Mouse (Mus musculus): ENCODE measurements around the gene Map3k5.
"Not testable (repeated sequence)": the region's sequence is repeated elsewhere in the genome, so short reads cannot be mapped to it uniquely, and the experiment has no call there.

The Map3k5 gene

GRCm38 (mm10) chr10:19934384-19935294, at the start of gene Map3k5:
Gene Map3k5, plus strand, starts transcription at chr10:19934472.
- in situ Hi-C loops (cut with MboI; ENCODE audit: low pct_unique_long_range_greater_than_20kb in 1 of 2, low sequenced_read_pairs in 2 of 2, unreplicated experiment in 1 of 2) = no loop called here

- in situ Hi-C loops (cut with MboI; ENCODE audit: low pct_unique_long_range_greater_than_20kb in 1 of 2, low sequenced_read_pairs in 2 of 2, unreplicated experiment in 1 of 2) = no loop called here
Measured at GRCm38 (mm10) chr10:19886249-19886648, 48.0 kb upstream of the Map3k5 start.

- in situ Hi-C loops (cut with MboI; ENCODE audit: low pct_unique_long_range_greater_than_20kb in 1 of 2, low sequenced_read_pairs in 2 of 2, unreplicated experiment in 1 of 2) = loop anchor here (10.0 kb wide), 2 partner anchors 175 to 185 kb away; partner anchors contain the start of gene Il20ra (in 1 of the 2)
Measured at GRCm38 (mm10) chr10:19889908-19890307, 44.4 kb upstream of the Map3k5 start.

- in situ Hi-C loops (cut with MboI; ENCODE audit: low pct_unique_long_range_greater_than_20kb in 1 of 2, low sequenced_read_pairs in 2 of 2, unreplicated experiment in 1 of 2) = loop anchor here (10.0 kb wide), 2 partner anchors 177 to 187 kb away; partner anchors contain the start of gene Il20ra (in 1 of the 2)
Measured at GRCm38 (mm10) chr10:19891686-19892085, 42.6 kb upstream of the Map3k5 start.

- in situ Hi-C loops (cut with MboI; ENCODE audit: low pct_unique_long_range_greater_than_20kb in 1 of 2, low sequenced_read_pairs in 2 of 2, unreplicated experiment in 1 of 2) = loop anchor here (10.0 kb wide), 2 partner anchors 178 to 188 kb away; partner anchors contain the start of gene Il20ra (in 1 of the 2)
Measured at GRCm38 (mm10) chr10:19893146-19893545, 41.1 kb upstream of the Map3k5 start.

GRCm38 (mm10) chr10:19893976-19894375, 40.3 kb upstream of the Map3k5 start:
- in situ Hi-C loops (cut with MboI; ENCODE audit: low pct_unique_long_range_greater_than_20kb in 1 of 2, low sequenced_read_pairs in 2 of 2, unreplicated experiment in 1 of 2) = loop anchor here (10.0 kb wide), 2 partner anchors 179 to 189 kb away; partner anchors contain the start of gene Il20ra (in 1 of the 2)

- in situ Hi-C loops (cut with MboI; ENCODE audit: low pct_unique_long_range_greater_than_20kb in 1 of 2, low sequenced_read_pairs in 2 of 2, unreplicated experiment in 1 of 2) = no loop called here
Measured at GRCm38 (mm10) chr10:19900191-19900590, 34.1 kb upstream of the Map3k5 start.

- in situ Hi-C loops (cut with MboI; ENCODE audit: low pct_unique_long_range_greater_than_20kb in 1 of 2, low sequenced_read_pairs in 2 of 2, unreplicated experiment in 1 of 2) = no loop called here
Measured at GRCm38 (mm10) chr10:19901992-19902391, 32.3 kb upstream of the Map3k5 start.

- in situ Hi-C loops (cut with MboI; ENCODE audit: low pct_unique_long_range_greater_than_20kb in 1 of 2, low sequenced_read_pairs in 2 of 2, unreplicated experiment in 1 of 2) = no loop called here
Measured at GRCm38 (mm10) chr10:19904077-19904820, 30.0 kb upstream of the Map3k5 start.

GRCm38 (mm10) chr10:19907246-19907804, 26.9 kb upstream of the Map3k5 start, which contains the start of gene Pex7:
Gene Pex7, minus strand, starts transcription at chr10:19907689.
- in situ Hi-C loops (cut with MboI; ENCODE audit: low pct_unique_long_range_greater_than_20kb in 1 of 2, low sequenced_read_pairs in 2 of 2, unreplicated experiment in 1 of 2) = no loop called here

- in situ Hi-C loops (cut with MboI; ENCODE audit: low pct_unique_long_range_greater_than_20kb in 1 of 2, low sequenced_read_pairs in 2 of 2, unreplicated experiment in 1 of 2) = no loop called here
Measured at GRCm38 (mm10) chr10:19908076-19908475, 26.2 kb upstream of the Map3k5 start.

- in situ Hi-C loops (cut with MboI; ENCODE audit: low pct_unique_long_range_greater_than_20kb in 1 of 2, low sequenced_read_pairs in 2 of 2, unreplicated experiment in 1 of 2) = no loop called here
Measured at GRCm38 (mm10) chr10:19910516-19910915, 23.8 kb upstream of the Map3k5 start.

GRCm38 (mm10) chr10:19911583-19911982, 22.7 kb upstream of the Map3k5 start:
- in situ Hi-C loops (cut with MboI; ENCODE audit: low pct_unique_long_range_greater_than_20kb in 1 of 2, low sequenced_read_pairs in 2 of 2, unreplicated experiment in 1 of 2) = no loop called here

GRCm38 (mm10) chr10:19913806-19914205, 20.5 kb upstream of the Map3k5 start:
- in situ Hi-C loops (cut with MboI; ENCODE audit: low pct_unique_long_range_greater_than_20kb in 1 of 2, low sequenced_read_pairs in 2 of 2, unreplicated experiment in 1 of 2) = no loop called here

GRCm38 (mm10) chr10:19915301-19915700, 19.0 kb upstream of the Map3k5 start:
- in situ Hi-C loops (cut with MboI; ENCODE audit: low pct_unique_long_range_greater_than_20kb in 1 of 2, low sequenced_read_pairs in 2 of 2, unreplicated experiment in 1 of 2) = no loop called here

- in situ Hi-C loops (cut with MboI; ENCODE audit: low pct_unique_long_range_greater_than_20kb in 1 of 2, low sequenced_read_pairs in 2 of 2, unreplicated experiment in 1 of 2) = no loop called here
Measured at GRCm38 (mm10) chr10:19922410-19922809, 11.9 kb upstream of the Map3k5 start.

GRCm38 (mm10) chr10:19924256-19924655, 10.0 kb upstream of the Map3k5 start:
- in situ Hi-C loops (cut with MboI; ENCODE audit: low pct_unique_long_range_greater_than_20kb in 1 of 2, low sequenced_read_pairs in 2 of 2, unreplicated experiment in 1 of 2) = no loop called here

GRCm38 (mm10) chr10:19926391-19926897, 7.8 kb upstream of the Map3k5 start:
- in situ Hi-C loops (cut with MboI; ENCODE audit: low pct_unique_long_range_greater_than_20kb in 1 of 2, low sequenced_read_pairs in 2 of 2, unreplicated experiment in 1 of 2) = not testable (repeated sequence)
